Mouse (Mus musculus): ENCODE data around the gene Lrrn2. TPM values are rescaled to one million over a fixed set of nuclear protein-coding genes. Genes with fewer than 3 reads are reported as not detected.
A peak's percentile ranks its signal among the peaks of the same experiment; 100 is the strongest.

The Lrrn2 gene
- total RNA-seq (2022), result 10 to 100 TPM; 96.0 to 99.7 (median 97.0) TPM

- DNase-seq (ENCODE audit: low spot score in 2 of 2), result peak; percentile 60 to 71
Observed at GRCm38 (mm10) chr1:132880161-132881005, at the start of gene Lrrn2. Gene Lrrn2 (plus strand): TSS chr1:132880273.

GRCm38 (mm10) chr1:132831963-132832362 lies 48.1 kb upstream of the Lrrn2 start:
- DNase-seq (ENCODE audit: low spot score in 2 of 2), result no peak

GRCm38 (mm10) chr1:132834037-132834436 lies 46.0 kb upstream of the Lrrn2 start:
- no peak for DNase-seq (ENCODE audit: low spot score in 2 of 2)

GRCm38 (mm10) chr1:132836895-132837294 lies 43.2 kb upstream of the Lrrn2 start:
- DNase-seq (ENCODE audit: low spot score in 2 of 2), result peak in 1 of 2 experiments; percentile 39

- DNase-seq (ENCODE audit: low spot score in 2 of 2), result no peak
Observed at GRCm38 (mm10) chr1:132837691-132838090, 42.4 kb upstream of the Lrrn2 start.

- DNase-seq (ENCODE audit: low spot score in 2 of 2), result no peak
Observed at GRCm38 (mm10) chr1:132838371-132838770, 41.7 kb upstream of the Lrrn2 start.

- no peak for DNase-seq (ENCODE audit: low spot score in 2 of 2)
Observed at GRCm38 (mm10) chr1:132843612-132844011, 36.5 kb upstream of the Lrrn2 start.

GRCm38 (mm10) chr1:132844088-132844804 lies 35.8 kb upstream of the Lrrn2 start:
- no peak for DNase-seq (ENCODE audit: low spot score in 2 of 2)

GRCm38 (mm10) chr1:132845766-132846165 lies 34.3 kb upstream of the Lrrn2 start:
- no peak for DNase-seq (ENCODE audit: low spot score in 2 of 2)

- DNase-seq (ENCODE audit: low spot score in 2 of 2), result no peak
Observed at GRCm38 (mm10) chr1:132850809-132851208, 29.3 kb upstream of the Lrrn2 start.

- no peak for DNase-seq (ENCODE audit: low spot score in 2 of 2)
Observed at GRCm38 (mm10) chr1:132851296-132851695, 28.8 kb upstream of the Lrrn2 start.

GRCm38 (mm10) chr1:132851771-132852170 lies 28.3 kb upstream of the Lrrn2 start:
- no peak for DNase-seq (ENCODE audit: low spot score in 2 of 2)

GRCm38 (mm10) chr1:132853312-132853711 lies 26.8 kb upstream of the Lrrn2 start:
- DNase-seq (ENCODE audit: low spot score in 2 of 2), result peak in 1 of 2 experiments; percentile 55

- peak in 1 of 2 experiments; percentile 50 for DNase-seq (ENCODE audit: low spot score in 2 of 2)
Observed at GRCm38 (mm10) chr1:132858516-132859383, 21.3 kb upstream of the Lrrn2 start.

GRCm38 (mm10) chr1:132864220-132864619 lies 15.9 kb upstream of the Lrrn2 start:
- DNase-seq (ENCODE audit: low spot score in 2 of 2), result no peak

GRCm38 (mm10) chr1:132865585-132865984 lies 14.5 kb upstream of the Lrrn2 start:
- DNase-seq (ENCODE audit: low spot score in 2 of 2), result no peak

- no peak for DNase-seq (ENCODE audit: low spot score in 2 of 2)
Observed at GRCm38 (mm10) chr1:132870327-132870726, 9.7 kb upstream of the Lrrn2 start.

GRCm38 (mm10) chr1:132878951-132879610 lies 992 bp upstream of the Lrrn2 start:
- no peak for DNase-seq (ENCODE audit: low spot score in 2 of 2)

GRCm38 (mm10) chr1:132879801-132880160 lies 292 bp upstream of the Lrrn2 start:
- DNase-seq (ENCODE audit: low spot score in 2 of 2), result no peak

GRCm38 (mm10) chr1:132881041-132881761 lies 1.1 kb downstream of the Lrrn2 start:
- peak in 1 of 2 experiments; percentile 63 for DNase-seq (ENCODE audit: low spot score in 2 of 2)
